Mouse (Mus musculus): ENCODE results near the gene Ovch2.

DNA sequence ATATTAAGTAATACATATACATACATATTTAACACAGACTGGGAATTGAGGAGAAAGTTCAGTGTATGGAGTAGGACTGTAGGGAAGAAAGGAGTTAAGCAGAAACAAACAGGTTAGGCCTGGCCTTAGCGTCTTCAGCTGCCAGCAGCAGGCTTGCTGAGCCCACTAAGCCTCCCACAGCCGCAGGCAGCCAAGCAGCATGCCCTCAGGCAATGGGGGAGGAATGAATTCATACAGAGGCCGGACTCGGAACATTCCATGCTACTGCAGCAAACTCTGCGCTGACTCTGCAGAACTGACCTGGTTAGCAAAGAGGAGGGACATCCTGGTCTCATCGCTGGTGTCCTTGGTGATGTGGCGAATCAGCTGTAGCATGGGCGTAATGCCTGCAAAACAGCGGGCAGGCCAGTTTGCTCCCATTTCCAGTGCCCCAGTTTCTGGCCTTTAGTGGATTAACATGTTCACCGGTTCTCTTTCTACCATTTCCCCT is 48.9 kb downstream of the Ovch2 start:
- no peak for TF ChIP-seq CTCF (IDR thresholded peaks at IDR 0.05; ENCODE audit: low read depth, low read length)
- TF ChIP-seq POLR2A (IDR thresholded peaks at IDR 0.05; ENCODE audit: extremely low read depth, insufficient read depth, low read length): no peak
